Mouse (Mus musculus) heart, postnatal 0 days (tissue): ENCODE results near the gene Pld5. TPM values are rescaled to one million over a fixed set of nuclear protein-coding genes. Genes with fewer than 3 reads are reported as not detected.

ENCODE experiments used
- ATAC-seq: fragments of 200-750 bp; cut with Nextera tagmentation; 2 replicates; pipeline ENCODE4 v1.8.0; 2017; ENCODE audit warnings: low read depth, moderate number of reproducible peaks, moderate library complexity; ENCODE audit not compliant: insufficient read depth
- DNase-seq: peaks from one replicate; pipeline ENCODE4 v3.0.0-alpha.2; 2016; ENCODE audit warnings: low spot score
- H3K27ac ChIP-seq: fragments of 300-500 bp; sonication (generic); 2 replicates; pipeline ENCODE4 v1.5.1; 2014; ENCODE audit warnings: low read depth, mild to moderate bottlenecking
- H3K27me3 ChIP-seq: fragments of 300-500 bp; sonication (generic); 2 replicates; pipeline ENCODE4 v1.6.1; 2014; ENCODE audit warnings: low read length, mixed read lengths; ENCODE audit not compliant: control insufficient read depth, insufficient read depth
- H3K36me3 ChIP-seq: fragments of 300-500 bp; sonication (generic); replicated peaks from 2 replicates; pipeline ENCODE4 v1.6.1; 2014; ENCODE audit warnings: low read length, mixed read lengths; ENCODE audit not compliant: control insufficient read depth, insufficient read depth
- H3K4me1 ChIP-seq: fragments of 300-500 bp; sonication (generic); 2 replicates; pipeline ENCODE4 v1.6.1; 2014; ENCODE audit warnings: antibody characterized with exemption; ENCODE audit not compliant: control insufficient read depth, insufficient read depth
- H3K4me2 ChIP-seq: fragments of 300-500 bp; sonication (generic); 2 replicates; pipeline ENCODE4 v1.6.1; 2014; ENCODE audit warnings: low read depth, mild to moderate bottlenecking, low read length, moderate library complexity
- H3K4me3 ChIP-seq: fragments of 300-500 bp; sonication (generic); 2 replicates; pipeline ENCODE4 v1.5.1; 2014; ENCODE audit warnings: low read depth, low read length
- H3K9ac ChIP-seq: fragments of 300-500 bp; sonication (generic); replicated peaks from 2 replicates; pipeline ENCODE4 v1.6.1; 2014; ENCODE audit warnings: low read depth, low read length, mixed read lengths
- H3K9me3 ChIP-seq: fragments of 300-500 bp; sonication (generic); replicated peaks from 2 replicates; pipeline ENCODE4 v1.6.1; 2016; ENCODE audit warnings: low read length; ENCODE audit not compliant: control insufficient read depth
- CTCF ChIP-seq: IDR thresholded peaks from 2 replicates; pipeline ENCODE4 v1.5.1; 2016; ENCODE audit warnings: antibody characterized with exemption, control low read depth, low read depth
- EP300 ChIP-seq: IDR thresholded peaks from 2 replicates; pipeline ENCODE4 v1.6.1; 2016; ENCODE audit warnings: antibody characterized with exemption, low read depth
- WGBS: fragments of 180-500 bp; shearing (Covaris S2); extraction: QIAGEN DNeasy Blood & Tissue Kit; methylation state at CpG from one replicate; pipeline ENCODE4 v1.1.7; 2014; 5-methylcytosine and 5-hydroxymethylcytosine counted together
- polyA plus RNA-seq: library from polyadenylated mRNA; unstranded; fragments of >200 nt; fragmentation: Nextera tagmentation; extraction: Ambion mirVana; gene quantifications from 2 replicates; pipeline ENCODE4 v1.2.1, GENCODE M21; 2015
- total RNA-seq: library from RNA; depleted of rRNA; stranded (reverse); fragments of >200 nt; gene quantifications from 2 replicates; pipeline ENCODE4 v1.2.3, GENCODE M21; 2014; ENCODE audit warnings: low replicate concordance

Pld5 gene
- total and polyA plus RNA-seq, 2 experiments from 2014 or later, result 0.51 to 0.65 TPM

DNA sequence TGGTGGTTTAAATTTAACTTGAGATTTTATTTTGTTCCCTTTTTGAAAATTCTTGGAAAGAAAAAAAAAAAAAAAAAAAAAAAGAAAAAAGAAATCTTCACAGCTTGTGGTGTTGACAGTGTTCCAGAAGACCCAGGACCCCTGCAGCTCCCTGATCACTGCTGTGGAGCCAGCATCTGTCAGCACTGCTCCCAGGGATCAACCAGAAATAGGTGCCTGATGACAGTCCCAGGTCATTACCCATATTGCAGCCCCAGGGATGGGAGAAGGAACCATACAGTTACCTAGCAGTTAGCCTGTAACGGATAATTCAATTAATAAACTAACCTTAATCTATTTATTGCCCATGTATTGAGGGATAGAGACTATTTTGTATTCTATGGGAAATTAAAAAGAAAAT, 250.6 kb downstream of the Pld5 start:
- Histone ChIP-seq H3K9ac (no peak overlapping the region), H3K9me3 (no peaks in the 10 kb centered on the region), H3K27ac (no peak overlapping the region), H3K4me2 (no peak overlapping the region), H3K27me3 (no peaks in the 10 kb centered on the region), H3K4me3 (no peak overlapping the region), H3K4me1 (no peaks in the 10 kb centered on the region), H3K36me3 (no peaks in the 10 kb centered on the region)
- 54% methylated on average over 1 of the region's 1 CpGs for WGBS
- TF ChIP-seq EP300, result no peak
- no peak for TF ChIP-seq CTCF
- ATAC-seq (no peak), DNase-seq (no peak)

DNA sequence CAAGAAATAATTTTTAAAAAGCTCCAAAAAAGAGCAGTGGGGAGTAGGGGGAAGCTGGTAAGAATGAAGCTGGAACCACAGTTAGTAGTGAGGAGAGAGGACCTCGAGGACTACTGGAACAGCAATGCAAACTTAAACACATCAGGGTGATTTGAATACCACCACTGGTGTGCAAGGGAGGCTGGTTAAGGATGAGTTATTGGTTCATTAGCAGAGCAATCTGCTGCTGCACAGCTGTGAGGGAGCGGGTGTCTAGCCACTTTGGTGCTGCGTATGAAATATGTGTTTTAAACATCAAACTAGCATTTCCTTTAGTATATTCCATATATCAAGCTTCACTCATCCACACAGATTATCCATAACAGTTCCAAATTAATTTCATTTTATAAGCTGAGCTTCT, 256.6 kb downstream of the Pld5 start:
- 94% methylated on average over 3 of the region's 3 CpGs for WGBS
- ATAC-seq, result no peak
- Histone ChIP-seq H3K36me3 (no peaks in the 10 kb centered on the region), H3K27ac (no peak overlapping the region), H3K4me2 (no peak overlapping the region), H3K9me3 (no peaks in the 10 kb centered on the region), H3K4me3 (no peak overlapping the region), H3K9ac (no peak overlapping the region), H3K27me3 (no peaks in the 10 kb centered on the region), H3K4me1 (no peaks in the 10 kb centered on the region)
- no peak for TF ChIP-seq EP300
- no peak for TF ChIP-seq CTCF
- no peak for DNase-seq

DNA sequence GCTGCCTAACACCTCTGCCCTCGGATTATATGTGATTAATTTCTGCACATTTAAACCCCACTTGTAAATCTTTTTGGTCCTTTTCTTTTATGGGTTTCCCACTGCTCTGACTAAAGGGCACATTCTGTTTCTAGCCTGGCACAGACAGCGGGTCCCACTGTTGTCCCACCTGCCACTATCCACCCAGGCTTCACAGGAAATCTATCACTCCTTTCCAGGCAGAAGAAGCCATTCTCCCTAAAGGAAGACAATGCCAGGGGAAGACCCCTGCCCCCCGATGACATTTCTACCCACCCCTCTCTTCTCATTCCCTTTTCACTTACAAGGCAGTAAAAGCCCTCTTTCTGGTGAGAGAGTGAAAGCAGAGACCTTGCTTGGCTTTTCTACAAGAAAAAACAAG, 259.0 kb downstream of the Pld5 start:
- Histone ChIP-seq H3K9ac (no peak overlapping the region), H3K36me3 (no peaks in the 10 kb centered on the region), H3K9me3 (no peaks in the 10 kb centered on the region), H3K4me3 (no peak overlapping the region), H3K4me1 (no peaks in the 10 kb centered on the region), H3K4me2 (no peak overlapping the region), H3K27ac (no peak overlapping the region), H3K27me3 (no peaks in the 10 kb centered on the region)
- no peak for ATAC-seq
- DNase-seq, result no peak
- 62% methylated on average over 3 of the region's 3 CpGs for WGBS
- no peak for TF ChIP-seq CTCF
- TF ChIP-seq EP300, result no peak

DNA sequence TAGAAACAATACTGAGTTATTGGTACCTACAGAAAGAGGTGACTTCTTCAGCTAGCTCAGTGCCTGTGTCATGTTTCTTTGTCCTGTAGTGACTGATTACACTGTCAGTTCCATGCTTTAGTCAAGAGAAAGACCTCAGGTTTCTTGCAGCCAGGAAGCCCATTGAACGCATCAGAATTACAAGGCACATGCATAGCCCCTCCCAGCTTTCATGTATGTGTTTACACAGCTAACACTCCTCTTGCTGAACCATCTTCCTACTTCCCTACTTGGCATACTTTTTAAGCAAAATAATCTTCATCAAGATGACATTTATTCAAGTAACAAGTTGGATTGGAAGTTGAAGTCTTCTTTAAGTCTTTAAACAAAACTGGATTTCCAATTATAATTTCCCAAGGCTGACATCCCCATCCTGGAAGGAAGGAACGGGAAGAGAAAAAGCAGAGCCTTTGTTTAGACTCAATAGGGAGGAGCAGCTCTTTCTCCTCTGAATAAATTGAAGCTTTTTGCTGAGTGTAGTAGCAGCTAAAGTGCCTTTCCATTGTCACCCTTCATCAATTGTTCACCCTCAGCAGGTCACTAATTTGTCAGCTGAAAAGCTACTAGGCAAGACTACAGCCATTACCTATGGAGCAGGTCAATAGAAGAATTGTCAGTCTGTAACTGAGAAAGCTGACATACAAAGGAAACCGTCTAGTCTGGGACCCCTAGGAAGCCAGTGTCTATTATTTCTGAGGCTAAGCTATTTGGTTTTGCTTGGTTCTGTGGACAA, 261.4 kb downstream of the Pld5 start:
- DNase-seq (no peak), ATAC-seq (no peak)
- Histone ChIP-seq H3K9ac (no peak overlapping the region), H3K9me3 (no peaks in the 10 kb centered on the region), H3K27ac (no peak overlapping the region), H3K4me1 (no peaks in the 10 kb centered on the region), H3K4me3 (no peak overlapping the region), H3K27me3 (no peaks in the 10 kb centered on the region), H3K4me2 (no peak overlapping the region), H3K36me3 (no peaks in the 10 kb centered on the region)
- TF ChIP-seq EP300 (no peak), CTCF (no peak)
- 47% methylated on average over 3 of the region's 3 CpGs for WGBS

DNA sequence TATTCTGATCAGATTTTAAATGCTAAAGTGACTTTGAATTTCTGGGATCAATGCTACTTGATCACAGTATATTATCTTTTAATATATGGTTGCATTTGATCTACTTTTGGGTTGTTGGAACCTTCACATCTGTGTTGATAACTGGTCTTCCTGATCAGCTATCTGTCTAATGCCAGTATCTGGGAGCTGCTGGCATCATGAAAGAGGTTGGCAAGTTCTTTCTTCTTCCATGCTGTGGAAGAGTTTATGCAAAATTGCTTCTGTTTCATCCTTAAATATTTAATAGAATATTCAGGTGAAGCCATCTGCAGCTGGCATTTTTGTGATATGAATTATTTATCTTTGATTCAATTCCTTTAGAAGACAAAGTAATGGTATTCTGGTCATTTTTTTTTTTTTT, 263.6 kb downstream of the Pld5 start:
- Histone ChIP-seq H3K9ac (no peak overlapping the region), H3K27me3 (no peaks in the 10 kb centered on the region), H3K4me1 (no peaks in the 10 kb centered on the region), H3K9me3 (no peaks in the 10 kb centered on the region), H3K4me2 (no peak overlapping the region), H3K27ac (no peak overlapping the region), H3K36me3 (no peaks in the 10 kb centered on the region), H3K4me3 (no peak overlapping the region)
- DNase-seq (no peak), ATAC-seq (no peak)
- TF ChIP-seq EP300, result no peak
- TF ChIP-seq CTCF, result no peak

DNA sequence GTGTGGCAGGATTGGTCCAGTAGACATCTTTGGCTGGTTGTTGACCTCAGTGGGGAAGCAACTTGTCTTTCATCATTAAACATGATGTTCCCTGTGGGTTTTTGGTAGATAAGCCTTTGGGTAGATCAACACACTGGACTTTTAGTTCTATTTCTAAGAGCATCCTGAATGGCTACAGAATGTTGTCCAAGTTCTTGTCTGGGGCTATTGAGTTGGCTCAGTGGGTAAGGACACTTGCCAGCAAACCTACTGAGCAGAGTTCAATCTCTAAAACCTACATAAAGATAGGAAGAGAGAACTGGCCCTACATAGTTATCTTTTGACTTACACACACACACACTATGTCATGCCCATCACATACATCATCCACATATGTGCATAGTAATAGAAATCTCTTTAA, 264.0 kb downstream of the Pld5 start:
- DNase-seq (no peak), ATAC-seq (no peak)
- H3K9ac ChIP-seq, result no peak overlapping the region
- TF ChIP-seq EP300 (no peak), CTCF (no peak)
- H3K4me2 ChIP-seq, result no peak overlapping the region
- no peaks in the 10 kb centered on the region for H3K9me3 ChIP-seq
- no peaks in the 10 kb centered on the region for H3K36me3 ChIP-seq
- no peaks in the 10 kb centered on the region for H3K27me3 ChIP-seq
- H3K4me3 ChIP-seq, result no peak overlapping the region
- H3K27ac ChIP-seq, result no peak overlapping the region
- no peaks in the 10 kb centered on the region for H3K4me1 ChIP-seq
